Mouse (Mus musculus) forebrain, embryonic 13.5 days (tissue): ENCODE measurements around the gene Pla2g6. TPM values are rescaled to one million over a fixed set of nuclear protein-coding genes. Genes with fewer than 3 reads are reported as not detected.

Source experiments
- ATAC-seq: fragments of 200-750 bp; cut with Nextera tagmentation; 2 replicates; pipeline ENCODE4 v1.8.0; 2017
- H3K27ac ChIP-seq: fragments of 300-500 bp; sonication (generic); 2 replicates; pipeline ENCODE4 v1.5.1; 2015; ENCODE audit warnings: inconsistent platforms, mild to moderate bottlenecking, moderate library complexity
- H3K27me3 ChIP-seq: fragments of 300-500 bp; sonication (generic); 2 replicates; pipeline ENCODE4 v1.6.1; 2015; ENCODE audit warnings: mild to moderate bottlenecking, inconsistent platforms
- H3K36me3 ChIP-seq: fragments of 300-500 bp; sonication (generic); 2 replicates; pipeline ENCODE4 v1.6.1; 2015; ENCODE audit warnings: mild to moderate bottlenecking, inconsistent platforms; ENCODE audit not compliant: poor library complexity, severe bottlenecking
- H3K4me1 ChIP-seq: fragments of 300-500 bp; sonication (generic); 2 replicates; pipeline ENCODE4 v1.6.1; 2015; ENCODE audit warnings: inconsistent platforms
- H3K4me2 ChIP-seq: fragments of 300-500 bp; sonication (generic); 2 replicates; pipeline ENCODE4 v1.6.1; 2015; ENCODE audit warnings: inconsistent platforms, mild to moderate bottlenecking, moderate library complexity
- H3K4me3 ChIP-seq: fragments of 300-500 bp; sonication (generic); 2 replicates; pipeline ENCODE4 v1.5.1; 2015; ENCODE audit warnings: mild to moderate bottlenecking, inconsistent platforms
- H3K9ac ChIP-seq: fragments of 300-500 bp; sonication (generic); 2 replicates; pipeline ENCODE4 v1.6.1; 2015; ENCODE audit warnings: mild to moderate bottlenecking, inconsistent platforms
- H3K9me3 ChIP-seq: fragments of 300-500 bp; sonication (generic); replicated peaks from 2 replicates; pipeline ENCODE4 v1.6.1; 2016; ENCODE audit warnings: inconsistent platforms
- whole genome bisulfite sequencing: fragments of 180-500 bp; shearing (Covaris S2); methylation state at CpG from one replicate; pipeline ENCODE4 v1.1.7; 2015; 5-methylcytosine and 5-hydroxymethylcytosine counted together
- polyA plus RNA-seq: library from polyadenylated mRNA; unstranded; fragments of >200 nt; fragmentation: Nextera tagmentation; extraction: Ambion mirVana; gene quantifications from 2 replicates; pipeline ENCODE4 v1.2.1, GENCODE M21; 2015

The Pla2g6 gene
- polyA plus RNA-seq, 1 experiment from 2014 or later: 24.9 TPM

DNA sequence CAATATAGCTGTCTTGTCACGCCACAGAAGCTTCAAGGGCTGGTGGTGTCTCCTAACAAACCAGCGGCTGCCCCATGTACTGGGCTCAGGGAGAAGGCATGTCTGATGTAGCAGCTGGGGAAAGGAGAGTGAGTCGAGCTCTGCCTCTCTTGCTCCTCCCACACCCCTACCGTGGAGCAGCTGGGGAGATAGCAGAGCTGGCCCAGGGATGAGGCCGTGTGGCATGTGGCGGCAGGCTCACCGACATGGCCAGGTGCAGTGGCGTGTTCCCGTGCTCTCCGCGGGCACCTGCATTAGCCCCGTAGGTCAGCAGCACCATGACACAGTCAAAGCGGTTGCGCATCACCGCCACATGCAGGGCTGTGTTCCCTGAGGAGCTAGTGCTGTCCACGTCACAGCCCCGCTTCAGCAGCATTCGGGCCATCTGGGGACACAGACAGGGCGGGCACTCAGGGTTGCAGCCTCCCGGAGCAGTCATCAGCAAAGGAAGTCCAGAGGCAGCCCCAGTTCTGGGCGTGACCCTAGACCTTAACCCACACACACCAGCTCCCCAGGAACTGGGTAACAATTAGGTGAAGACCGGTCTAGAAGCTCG is 22.1 kb downstream of the Pla2g6 start:
- Histone ChIP-seq H3K4me2 (no peak overlapping the region), H3K4me1 (no peaks in the 10 kb centered on the region), H3K9me3 (no peaks in the 10 kb centered on the region), H3K27me3 (no peaks in the 10 kb centered on the region), H3K4me3 (no peak overlapping the region), H3K36me3 (peaks cover 31% of the 10 kb centered on the region), H3K27ac (no peak overlapping the region), H3K9ac (no peak overlapping the region)
- ATAC-seq: no peak
- WGBS: 86% methylated on average over 23 of the region's 23 CpGs

DNA sequence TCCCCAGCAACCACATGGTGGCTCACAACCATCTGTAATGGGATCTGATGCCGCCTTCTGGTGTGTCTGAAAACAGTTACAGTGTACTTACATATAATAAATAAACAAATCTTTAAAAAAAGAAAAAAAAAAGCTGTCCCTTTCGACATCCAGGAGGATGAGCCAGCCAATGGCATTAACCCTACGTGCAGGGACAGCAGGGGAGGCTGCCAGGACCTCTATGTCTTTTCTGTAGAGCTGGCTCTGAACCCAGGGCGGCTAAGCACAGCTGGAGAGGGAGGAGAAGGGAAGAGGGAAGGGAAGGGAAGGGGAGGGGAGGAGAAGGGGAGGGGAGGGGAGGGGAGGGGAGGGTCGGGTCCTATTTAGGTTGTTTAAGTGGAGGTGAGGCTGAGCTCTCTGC is 23.4 kb downstream of the Pla2g6 start:
- no peak overlapping the region for H3K4me3 ChIP-seq
- 75% methylated on average over 3 of the region's 5 CpGs for WGBS
- no peaks in the 10 kb centered on the region for H3K9me3 ChIP-seq
- no peak overlapping the region for H3K9ac ChIP-seq
- H3K27ac ChIP-seq: no peak overlapping the region
- H3K4me1 ChIP-seq: no peaks in the 10 kb centered on the region
- no peak for ATAC-seq
- no peaks in the 10 kb centered on the region for H3K27me3 ChIP-seq
- H3K4me2 ChIP-seq: no peak overlapping the region
- peaks cover 23% of the 10 kb centered on the region for H3K36me3 ChIP-seq

DNA sequence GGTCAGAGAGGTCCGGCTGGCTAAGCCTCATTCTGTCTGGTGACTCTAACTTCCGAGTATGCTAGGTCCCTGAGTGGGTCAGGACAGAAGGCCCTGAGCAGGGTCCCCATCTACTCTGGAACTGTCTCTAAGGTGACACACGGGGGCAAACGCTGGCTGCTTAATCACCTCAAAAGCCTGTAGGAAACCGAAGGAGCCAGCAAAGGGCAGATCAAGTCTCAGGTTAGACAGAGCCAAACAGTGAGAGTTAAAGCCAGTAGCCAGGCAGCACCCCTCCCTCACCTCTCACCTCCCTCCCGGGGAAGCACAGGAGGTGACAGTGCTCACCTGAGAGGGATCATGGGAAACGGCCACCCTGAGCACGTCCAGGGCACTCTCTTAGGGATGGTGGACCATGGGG is 24.5 kb downstream of the Pla2g6 start:
- ATAC-seq: no peak
- no peaks in the 10 kb centered on the region for H3K27me3 ChIP-seq
- no peak overlapping the region for H3K9ac ChIP-seq
- H3K4me1 ChIP-seq: no peaks in the 10 kb centered on the region
- no peak overlapping the region for H3K4me2 ChIP-seq
- 83% methylated on average over 8 of the region's 8 CpGs for WGBS
- H3K27ac ChIP-seq: no peak overlapping the region
- H3K9me3 ChIP-seq: no peaks in the 10 kb centered on the region
- H3K4me3 ChIP-seq: no peak overlapping the region
- peaks cover 23% of the 10 kb centered on the region for H3K36me3 ChIP-seq

DNA sequence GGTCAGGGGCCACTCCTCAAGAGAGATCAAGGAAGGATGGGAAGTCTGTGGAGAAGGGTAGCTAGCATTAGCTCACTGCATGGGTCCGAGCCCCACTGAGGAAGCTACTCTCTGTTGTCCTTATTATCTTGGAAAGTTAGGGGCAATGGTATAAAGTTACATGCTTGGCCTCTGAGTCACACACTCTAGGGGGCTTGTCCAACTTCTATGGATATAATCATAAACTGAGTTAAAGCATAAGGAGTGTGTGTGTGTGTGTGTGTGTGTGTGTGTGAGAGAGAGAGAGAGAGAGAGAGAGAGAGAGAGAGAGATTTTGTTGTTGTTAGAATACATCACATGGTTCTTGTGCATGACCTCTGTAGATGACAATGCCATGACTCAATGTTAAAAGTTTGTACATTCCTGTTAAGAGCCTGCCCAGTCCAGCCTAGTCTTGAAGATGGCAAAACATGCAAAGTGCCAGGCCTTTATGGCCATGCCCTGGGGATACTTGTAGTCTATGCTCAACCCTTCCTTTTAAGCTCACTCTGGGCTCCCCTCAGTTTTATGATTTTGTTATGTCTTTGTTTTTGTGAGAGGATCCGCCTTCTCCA is 28.5 kb downstream of the Pla2g6 start:
- H3K27me3 ChIP-seq: no peaks in the 10 kb centered on the region
- H3K27ac ChIP-seq: no peak overlapping the region
- no peak for ATAC-seq
- no peak overlapping the region for H3K9ac ChIP-seq
- no peaks in the 10 kb centered on the region for H3K9me3 ChIP-seq
- H3K36me3 ChIP-seq: no peaks in the 10 kb centered on the region
- no peaks in the 10 kb centered on the region for H3K4me1 ChIP-seq
- no peak overlapping the region for H3K4me3 ChIP-seq
- no peak overlapping the region for H3K4me2 ChIP-seq
- WGBS: 89% methylated on average over 2 of the region's 2 CpGs

DNA sequence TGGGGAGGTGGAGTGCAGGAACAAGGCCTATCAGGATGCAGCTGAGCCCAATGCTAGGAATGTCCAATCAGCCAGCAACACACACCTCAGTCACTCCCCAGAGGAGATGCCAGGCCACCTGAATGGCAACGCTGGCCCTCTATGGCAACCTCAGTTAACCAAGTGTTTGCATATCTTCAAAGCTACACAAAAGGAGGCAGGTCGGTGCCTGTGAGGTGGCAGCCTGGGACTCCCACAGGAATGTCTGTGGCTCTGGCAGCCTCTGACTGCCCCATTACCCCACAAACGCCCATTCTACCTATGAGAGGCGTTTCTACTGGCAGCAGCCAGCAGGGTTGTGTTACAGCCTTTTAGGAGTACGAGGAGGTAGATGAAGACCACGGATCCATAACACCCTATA is 29.6 kb downstream of the Pla2g6 start:
- no peaks in the 10 kb centered on the region for H3K4me1 ChIP-seq
- H3K27ac ChIP-seq: no peak overlapping the region
- H3K9me3 ChIP-seq: no peaks in the 10 kb centered on the region
- H3K36me3 ChIP-seq: no peaks in the 10 kb centered on the region
- ATAC-seq: no peak
- no peak overlapping the region for H3K4me3 ChIP-seq
- no peak overlapping the region for H3K4me2 ChIP-seq
- H3K27me3 ChIP-seq: no peaks in the 10 kb centered on the region
- 86% methylated on average over 6 of the region's 6 CpGs for WGBS
- no peak overlapping the region for H3K9ac ChIP-seq

DNA sequence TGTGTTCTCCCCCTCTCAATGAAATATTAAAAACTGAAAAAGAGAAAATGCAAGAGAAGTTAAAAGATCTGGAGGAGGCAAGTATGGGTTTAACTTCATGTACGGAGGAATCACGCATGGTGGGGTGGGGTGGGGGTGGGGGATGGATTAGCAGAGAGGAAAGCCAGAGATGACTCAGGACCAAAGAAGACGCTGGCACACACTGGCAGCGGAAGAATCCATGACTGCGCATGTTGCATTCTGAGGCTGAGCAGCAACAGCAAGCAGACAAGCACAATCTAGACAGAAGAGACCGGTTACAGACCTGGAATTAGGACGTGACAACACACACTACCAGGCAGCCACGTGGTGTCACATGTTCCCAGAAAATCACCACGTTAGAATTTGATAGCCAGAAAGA is 35.4 kb downstream of the Pla2g6 start:
- Histone ChIP-seq H3K36me3 (peaks cover 10% of the 10 kb centered on the region), H3K9me3 (no peaks in the 10 kb centered on the region), H3K4me2 (no peak overlapping the region), H3K27me3 (no peaks in the 10 kb centered on the region), H3K4me1 (no peaks in the 10 kb centered on the region), H3K27ac (no peak overlapping the region), H3K4me3 (no peak overlapping the region), H3K9ac (no peak overlapping the region)
- 90% methylated on average over 9 of the region's 9 CpGs for WGBS
- ATAC-seq: no peak

DNA sequence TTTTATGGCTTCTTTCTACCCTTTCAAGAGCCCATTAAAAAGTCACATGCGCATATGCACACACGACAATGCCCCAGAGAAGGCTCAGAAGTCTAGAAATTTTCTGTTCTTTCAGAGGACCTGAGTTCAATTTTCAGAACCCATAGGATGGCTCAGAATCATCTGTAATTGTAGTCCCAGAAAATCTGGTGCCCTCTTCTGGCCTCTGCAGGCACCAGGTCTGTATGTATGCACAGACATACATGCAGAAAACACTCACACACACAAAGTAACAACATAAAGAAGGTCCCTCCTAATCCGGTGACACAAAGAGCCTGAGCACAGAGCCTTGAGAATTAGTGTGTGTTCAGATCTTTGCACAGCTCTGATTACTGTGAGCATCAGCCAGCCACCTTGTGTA is 37.9 kb downstream of the Pla2g6 start:
- H3K9ac ChIP-seq: no peak overlapping the region
- no peak overlapping the region for H3K4me3 ChIP-seq
- WGBS: 84% methylated on average over 3 of the region's 3 CpGs
- H3K27ac ChIP-seq: no peak overlapping the region
- H3K4me2 ChIP-seq: no peak overlapping the region
- H3K9me3 ChIP-seq: no peaks in the 10 kb centered on the region
- ATAC-seq: no peak
- no peaks in the 10 kb centered on the region for H3K27me3 ChIP-seq
- H3K36me3 ChIP-seq: peaks cover 27% of the 10 kb centered on the region
- no peaks in the 10 kb centered on the region for H3K4me1 ChIP-seq

DNA sequence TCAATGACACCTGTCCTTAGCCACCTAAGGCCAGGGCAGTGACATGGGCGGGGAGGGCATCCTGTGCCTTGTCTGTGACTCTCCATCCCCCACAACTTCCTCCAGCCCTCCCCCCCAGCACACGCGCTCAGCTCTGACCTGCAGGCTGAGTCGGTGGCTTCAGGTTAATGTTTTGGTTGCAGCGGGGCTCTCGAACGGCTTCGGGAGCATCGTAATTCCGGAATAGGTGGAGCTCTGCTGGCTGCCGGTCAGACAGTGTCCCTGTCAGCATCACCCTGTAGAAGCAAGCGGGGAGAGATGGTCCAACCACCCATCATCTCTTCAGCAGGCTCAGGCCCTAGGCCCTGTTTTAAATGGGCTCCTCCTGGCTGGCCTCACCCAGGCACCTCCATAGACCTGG is 38.7 kb downstream of the Pla2g6 start:
- no peak for ATAC-seq
- no peaks in the 10 kb centered on the region for H3K27me3 ChIP-seq
- 94% methylated on average over 12 of the region's 12 CpGs for WGBS
- no peak overlapping the region for H3K4me2 ChIP-seq
- no peaks in the 10 kb centered on the region for H3K9me3 ChIP-seq
- no peak overlapping the region for H3K4me3 ChIP-seq
- H3K9ac ChIP-seq: no peak overlapping the region
- H3K27ac ChIP-seq: no peak overlapping the region
- H3K36me3 ChIP-seq: peaks cover 27% of the 10 kb centered on the region
- H3K4me1 ChIP-seq: no peaks in the 10 kb centered on the region

DNA sequence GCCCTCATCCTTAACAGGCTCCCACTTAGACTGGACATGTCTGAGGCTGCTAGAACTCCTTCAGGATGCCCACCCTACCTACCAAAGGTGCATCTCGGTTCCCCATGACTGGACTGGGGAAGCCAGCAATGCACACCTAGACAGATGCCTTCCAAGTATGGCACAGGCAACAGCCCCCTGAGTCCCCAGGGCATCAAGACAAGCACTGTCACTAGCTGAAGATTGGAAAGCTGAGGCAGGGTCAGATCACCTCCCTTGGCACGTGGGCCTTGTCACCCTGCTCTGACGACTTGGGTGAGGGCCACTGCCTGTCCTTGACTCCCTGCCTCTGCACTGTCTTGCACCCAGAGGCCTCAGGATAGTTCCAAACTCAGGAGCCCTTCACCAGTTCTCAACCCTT is 39.8 kb downstream of the Pla2g6 start:
- peaks cover 27% of the 10 kb centered on the region for H3K36me3 ChIP-seq
- ATAC-seq: no peak
- H3K27ac ChIP-seq: no peak overlapping the region
- H3K4me2 ChIP-seq: no peak overlapping the region
- H3K4me3 ChIP-seq: no peak overlapping the region
- no peaks in the 10 kb centered on the region for H3K4me1 ChIP-seq
- H3K27me3 ChIP-seq: no peaks in the 10 kb centered on the region
- no peaks in the 10 kb centered on the region for H3K9me3 ChIP-seq
- H3K9ac ChIP-seq: no peak overlapping the region
- 89% methylated on average over 3 of the region's 3 CpGs for WGBS

DNA sequence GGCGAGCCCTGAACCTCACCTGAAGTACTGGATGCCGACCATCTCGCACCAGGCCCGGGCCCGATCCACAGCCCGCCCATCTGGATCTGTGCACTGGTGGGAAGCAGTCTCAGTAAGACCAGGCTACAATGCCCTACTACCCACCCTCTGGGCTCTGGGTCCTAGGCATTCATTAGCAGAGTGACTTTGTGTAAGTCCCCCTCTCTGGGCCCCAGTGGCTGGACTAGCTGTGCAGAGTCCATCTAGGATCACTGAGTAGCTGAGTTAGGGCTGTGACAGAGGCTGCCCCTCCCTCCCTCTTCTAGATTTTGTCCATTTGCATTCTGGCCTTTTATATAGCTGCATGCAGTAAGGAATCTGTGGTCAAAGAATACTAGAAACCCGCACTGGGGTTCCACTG is 41.1 kb downstream of the Pla2g6 start:
- Histone ChIP-seq H3K4me2 (no peak overlapping the region), H3K9me3 (no peaks in the 10 kb centered on the region), H3K36me3 (peaks cover 27% of the 10 kb centered on the region), H3K9ac (no peak overlapping the region), H3K4me3 (no peak overlapping the region), H3K4me1 (no peaks in the 10 kb centered on the region), H3K27me3 (no peaks in the 10 kb centered on the region), H3K27ac (no peak overlapping the region)
- 95% methylated on average over 7 of the region's 7 CpGs for WGBS
- ATAC-seq: no peak

DNA sequence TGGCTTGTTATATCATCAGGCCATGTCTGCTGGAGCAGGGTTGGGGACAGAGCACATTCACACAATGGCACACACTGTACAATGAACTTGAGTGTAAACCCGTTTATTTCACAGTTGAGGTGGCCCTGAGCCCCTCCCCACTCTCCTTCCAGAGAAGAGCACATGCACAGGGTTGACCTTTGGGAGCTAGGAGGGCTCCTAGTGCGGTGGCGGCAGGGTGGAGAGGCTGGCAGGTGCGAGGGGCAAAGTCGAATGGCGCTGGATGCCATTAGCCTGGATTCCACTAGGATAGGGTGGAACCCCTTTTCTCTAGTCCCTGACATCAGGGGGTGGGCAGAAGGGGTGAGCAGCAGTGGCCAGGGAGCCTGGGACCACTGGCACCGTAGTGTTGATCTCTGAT is 42.0 kb downstream of the Pla2g6 start:
- no peak overlapping the region for H3K4me3 ChIP-seq
- no peak overlapping the region for H3K4me2 ChIP-seq
- H3K36me3 ChIP-seq: peaks cover 27% of the 10 kb centered on the region
- no peak for ATAC-seq
- H3K27me3 ChIP-seq: no peaks in the 10 kb centered on the region
- no peaks in the 10 kb centered on the region for H3K9me3 ChIP-seq
- 87% methylated on average over 7 of the region's 7 CpGs for WGBS
- H3K27ac ChIP-seq: no peak overlapping the region
- no peak overlapping the region for H3K9ac ChIP-seq
- H3K4me1 ChIP-seq: no peaks in the 10 kb centered on the region

DNA sequence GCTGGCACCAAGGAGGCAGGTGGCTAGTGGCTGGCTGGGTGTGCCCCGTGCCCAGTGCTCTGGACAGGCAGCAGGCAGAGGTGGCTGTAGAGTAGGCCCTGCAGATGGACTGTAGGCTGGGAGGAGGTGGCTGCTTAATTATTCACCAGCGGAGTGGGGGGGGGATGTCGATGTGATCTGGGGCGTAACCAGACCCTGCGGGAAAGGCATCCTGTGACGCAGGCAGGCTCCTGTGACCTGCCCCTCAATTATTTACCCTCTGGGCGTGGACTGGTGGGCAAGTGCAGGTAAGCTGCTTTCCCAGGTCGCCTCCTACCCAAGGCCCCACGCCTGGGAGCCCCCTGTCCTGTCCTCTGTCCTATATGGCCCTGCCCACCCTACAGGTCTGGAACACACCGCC is 42.8 kb downstream of the Pla2g6 start, which contains the start of gene Baiap2l2:
Gene Baiap2l2, minus strand, starts transcription at position 139 of the 400 bp plus-strand sequence.
- Histone ChIP-seq H3K4me2 (no peak within 1 kb of the TSS), H3K27ac (no peak within 1 kb of the TSS), H3K9me3 (no peaks in the 10 kb centered on the region), H3K4me1 (no peaks in the 10 kb centered on the region), H3K27me3 (no peaks in the 10 kb centered on the region), H3K4me3 (no peak within 1 kb of the TSS), H3K36me3 (peaks cover 27% of the 10 kb centered on the region), H3K9ac (no peak within 1 kb of the TSS)
- ATAC-seq: no peak
- whole genome bisulfite sequencing: 70% methylated on average over 10 of the region's 10 CpGs

DNA sequence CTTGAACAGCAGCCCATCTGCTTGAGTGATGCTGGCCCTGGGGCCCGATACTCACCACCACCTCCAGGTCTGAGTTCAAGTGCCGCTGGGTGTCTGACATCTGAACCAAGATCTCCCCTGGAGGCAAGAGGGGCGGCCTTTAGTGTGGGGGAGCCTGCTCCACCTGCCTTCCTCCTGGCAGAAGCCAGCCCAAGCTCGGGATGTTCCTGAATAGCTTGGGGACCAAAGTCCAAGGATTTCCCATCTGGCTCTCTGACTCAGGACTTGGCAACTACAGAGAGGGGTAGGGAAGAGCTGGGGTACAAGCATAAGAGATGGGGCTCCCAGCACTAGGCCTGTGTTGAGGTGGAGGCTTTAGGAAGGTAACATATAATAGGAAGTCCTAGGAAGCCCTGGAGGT is 44.8 kb downstream of the Pla2g6 start:
- peaks cover 22% of the 10 kb centered on the region; the same call in 1 of the 2 replicates for H3K36me3 ChIP-seq

More for the DNA sequence above, 44.8 kb downstream of the Pla2g6 start:
- no peaks in the 10 kb centered on the region for H3K4me1 ChIP-seq
- no peak overlapping the region for H3K27ac ChIP-seq
- 81% methylated on average over 4 of the region's 4 CpGs for WGBS
- no peak for ATAC-seq
- H3K9ac ChIP-seq: no peak overlapping the region
- no peak overlapping the region for H3K4me2 ChIP-seq
- H3K4me3 ChIP-seq: no peak overlapping the region
- no peaks in the 10 kb centered on the region for H3K9me3 ChIP-seq
- no peaks in the 10 kb centered on the region for H3K27me3 ChIP-seq
